Mouse (Mus musculus) MEL (cell line): ENCODE results near the gene Iqca. TPM values are rescaled to one million over a fixed set of nuclear protein-coding genes. Genes with fewer than 3 reads are reported as not detected.
A peak's percentile ranks its signal among the peaks of the same experiment; 100 is the strongest.

ENCODE experiments used
- DNase-seq: peaks from one replicate; pipeline ENCODE4 v3.0.0; 2011; ENCODE audit warnings: low read depth, low spot score
- H3K27ac ChIP-seq: 2 replicates; pipeline ENCODE4 v1.5.1; 2012; ENCODE audit warnings: low read depth, mild to moderate bottlenecking, control low read depth, low read length, moderate library complexity; ENCODE audit not compliant: control insufficient read depth
- H3K27me3 ChIP-seq, 2 experiments: fragments of 150-350 bp in 1 of 2; sonication (generic) in 1 of 2; 2 replicates each; pipeline ENCODE4 v1.6.1; 2012; ENCODE audit warnings: low read length in 2 of 2, mild to moderate bottlenecking in 2 of 2, improper control_type of control experiment in 1 of 2, moderate library complexity in 1 of 2; ENCODE audit not compliant: insufficient read depth in 2 of 2, control insufficient read depth in 1 of 2
- H3K36me3 ChIP-seq, 2 experiments: 2 replicates each; pipeline ENCODE4 v1.6.1; 2012 to 2014; ENCODE audit warnings: low read length in 2 of 2, improper control_type of control experiment in 1 of 2, inconsistent platforms in 1 of 2, mild to moderate bottlenecking in 1 of 2; ENCODE audit not compliant: insufficient read depth in 2 of 2, control insufficient read depth in 1 of 2
- H3K4me1 ChIP-seq, 2 experiments: fragments of 150-350 bp in 1 of 2; sonication (generic) in 1 of 2; 2 replicates each; pipeline ENCODE4 v1.6.1; 2012; ENCODE audit warnings: low read length in 2 of 2, improper control_type of control experiment in 1 of 2, mild to moderate bottlenecking in 1 of 2; ENCODE audit not compliant: insufficient read depth in 2 of 2, control insufficient read depth in 1 of 2
- H3K4me3 ChIP-seq, 2 experiments: fragments of 150-350 bp in 1 of 2; sonication (generic) in 1 of 2; 2 replicates each; pipeline ENCODE4 v1.5.1; 2012; ENCODE audit warnings: low read depth in 2 of 2, low read length in 2 of 2, mild to moderate bottlenecking in 2 of 2, moderate library complexity in 2 of 2, control low read depth in 1 of 2, improper control_type of control experiment in 1 of 2; ENCODE audit not compliant: control insufficient read depth in 1 of 2, insufficient read depth in 1 of 2
- H3K79me2 ChIP-seq: 2 replicates; pipeline ENCODE4 v1.6.1; 2012; ENCODE audit warnings: mild to moderate bottlenecking, low read length, moderate library complexity; ENCODE audit not compliant: control insufficient read depth, poor library complexity, insufficient read depth
- H3K9ac ChIP-seq: 2 replicates; pipeline ENCODE4 v1.6.1; 2012; ENCODE audit warnings: low read depth, mild to moderate bottlenecking, control low read depth, low read length, moderate library complexity; ENCODE audit not compliant: control insufficient read depth, poor library complexity, severe bottlenecking
- H3K9me3 ChIP-seq: fragments of 150-350 bp; sonication (generic); replicated peaks from 2 replicates; pipeline ENCODE4 v1.6.1; 2012; ENCODE audit warnings: mild to moderate bottlenecking, low read length, improper control_type of control experiment, moderate library complexity; ENCODE audit not compliant: insufficient read depth
- CHD1 ChIP-seq: IDR thresholded peaks from 2 replicates; pipeline ENCODE4 v1.6.1; 2012; ENCODE audit warnings: low read depth, mild to moderate bottlenecking, inconsistent platforms, low read length, improper control_type of control experiment
- E2F4 ChIP-seq: IDR thresholded peaks from 2 replicates; pipeline ENCODE4 v1.6.1; 2011; ENCODE audit warnings: low read depth, low read length, improper control_type of control experiment, borderline replicate concordance
- ELF1 ChIP-seq: IDR thresholded peaks from 2 replicates; pipeline ENCODE4 v1.6.1; 2014; ENCODE audit warnings: low read depth, mild to moderate bottlenecking, inconsistent platforms, low read length, improper control_type of control experiment, moderate library complexity
- EP300 ChIP-seq, 2 experiments: IDR thresholded peaks; 2 replicates each; pipeline ENCODE4 v1.6.1; 2011; ENCODE audit warnings: improper control_type of control experiment in 2 of 2, low read length in 2 of 2, low read depth in 1 of 2, mild to moderate bottlenecking in 1 of 2
- GABPA ChIP-seq: IDR thresholded peaks from 2 replicates; pipeline ENCODE4 v1.6.1; 2012; ENCODE audit warnings: low read depth, mild to moderate bottlenecking, inconsistent platforms, low read length, improper control_type of control experiment, moderate library complexity
- GATA1 ChIP-seq: IDR thresholded peaks from 2 replicates; pipeline ENCODE4 v1.6.1; 2011; ENCODE audit warnings: low read depth, low read length, improper control_type of control experiment
- HCFC1 ChIP-seq: IDR thresholded peaks from 2 replicates; pipeline ENCODE4 v1.6.1; 2012; ENCODE audit warnings: low read depth, mild to moderate bottlenecking, inconsistent platforms, low read length, improper control_type of control experiment, moderate library complexity
- KAT2A ChIP-seq: conservative IDR thresholded peaks from 2 replicates; pipeline ENCODE4 v1.6.1; 2012; ENCODE audit warnings: low read depth, low read length, improper control_type of control experiment, inconsistent platforms
- MAFK ChIP-seq: IDR thresholded peaks from 2 replicates; pipeline ENCODE4 v1.6.1; 2011; ENCODE audit warnings: low read depth, mild to moderate bottlenecking, low read length, improper control_type of control experiment, borderline replicate concordance
- MAX ChIP-seq: IDR thresholded peaks from 2 replicates; pipeline ENCODE4 v1.6.1; 2011; ENCODE audit warnings: low read length, improper control_type of control experiment
- MEF2A ChIP-seq: IDR thresholded peaks from 2 replicates; pipeline ENCODE4 v1.6.1; 2014; ENCODE audit warnings: low read depth, mild to moderate bottlenecking, inconsistent platforms, low read length, improper control_type of control experiment; ENCODE audit not compliant: poor library complexity, insufficient replicate concordance, severe bottlenecking; ENCODE audit errors: extremely low read depth
- MYB ChIP-seq: IDR thresholded peaks from 2 replicates; pipeline ENCODE4 v1.6.1; 2011; ENCODE audit warnings: mild to moderate bottlenecking, low read depth, low read length, improper control_type of control experiment
- MYC ChIP-seq: IDR thresholded peaks from 2 replicates; pipeline ENCODE4 v1.6.1; 2011; ENCODE audit warnings: low read depth, mild to moderate bottlenecking, low read length, improper control_type of control experiment, moderate library complexity
- NELFE ChIP-seq: IDR thresholded peaks from 2 replicates; pipeline ENCODE4 v1.6.1; 2011; ENCODE audit warnings: low read depth, low read length, improper control_type of control experiment
- NRF1 ChIP-seq: IDR thresholded peaks from 2 replicates; pipeline ENCODE4 v1.6.1; 2014; ENCODE audit warnings: low read depth, mild to moderate bottlenecking, inconsistent platforms, low read length, improper control_type of control experiment, moderate library complexity; ENCODE audit not compliant: poor library complexity, insufficient read depth, severe bottlenecking
- POLR2A ChIP-seq, 2 experiments: IDR thresholded peaks; 2 replicates each; pipeline ENCODE4 v1.6.1; 2011 to 2012; ENCODE audit warnings: low read length in 2 of 2, mild to moderate bottlenecking in 2 of 2, control low read depth in 1 of 2, improper control_type of control experiment in 1 of 2, low read depth in 1 of 2, moderate library complexity in 1 of 2; ENCODE audit not compliant: control insufficient read depth in 1 of 2, insufficient read depth in 1 of 2, poor library complexity in 1 of 2
- POLR2AphosphoS5 ChIP-seq: IDR thresholded peaks from 2 replicates; pipeline ENCODE4 v1.6.1; 2012; ENCODE audit warnings: low read depth, borderline replicate concordance, mild to moderate bottlenecking, inconsistent platforms, low read length, moderate library complexity, mixed read lengths
- RCOR1 ChIP-seq: IDR thresholded peaks from 2 replicates; pipeline ENCODE4 v1.6.1; 2012; ENCODE audit warnings: low read depth, mild to moderate bottlenecking, inconsistent platforms, low read length, improper control_type of control experiment
- SIN3A ChIP-seq: IDR thresholded peaks from 2 replicates; pipeline ENCODE4 v1.6.1; 2012; ENCODE audit warnings: low read length, improper control_type of control experiment, inconsistent platforms
- SMC3 ChIP-seq: IDR thresholded peaks from 2 replicates; pipeline ENCODE4 v1.6.1; 2011; ENCODE audit warnings: low read depth, low read length, improper control_type of control experiment
- TCF12 ChIP-seq: IDR thresholded peaks from 2 replicates; pipeline ENCODE4 v1.6.1; 2014; ENCODE audit warnings: low read depth, mild to moderate bottlenecking, inconsistent platforms, low read length, improper control_type of control experiment, moderate library complexity
- ZC3H11A ChIP-seq: IDR thresholded peaks from 2 replicates; pipeline ENCODE4 v1.6.1; 2012; ENCODE audit warnings: low read depth, mild to moderate bottlenecking, inconsistent platforms, low read length, improper control_type of control experiment
- ZMIZ1 ChIP-seq: IDR thresholded peaks from 2 replicates; pipeline ENCODE4 v1.6.1; 2012; ENCODE audit warnings: low read depth, mild to moderate bottlenecking, inconsistent platforms, low read length, improper control_type of control experiment, moderate library complexity
- polyA plus RNA-seq, 2 experiments: library from polyadenylated mRNA; stranded (reverse) in 1 of 2; unstranded in 1 of 2; fragments of >175 nt in 1 of 2; fragments of >200 nt in 1 of 2; gene quantifications; 2 replicates each; pipeline versions ENCODE4 v1.2.1 to v1.2.4; 2012; ENCODE audit warnings: low replicate concordance in 2 of 2, low read depth in 1 of 2; ENCODE audit not compliant: insufficient read length in 2 of 2, insufficient read depth in 1 of 2, missing spikeins in 1 of 2
- total RNA-seq: library from RNA; depleted of rRNA; stranded (reverse); fragments of 300-350 nt; gene quantifications from 2 replicates; pipeline ENCODE4 v1.2.3, GENCODE M21; 2012

Iqca gene
- total and polyA plus RNA-seq, 3 experiments = 0.39 TPM; not detected in 2

DNA sequence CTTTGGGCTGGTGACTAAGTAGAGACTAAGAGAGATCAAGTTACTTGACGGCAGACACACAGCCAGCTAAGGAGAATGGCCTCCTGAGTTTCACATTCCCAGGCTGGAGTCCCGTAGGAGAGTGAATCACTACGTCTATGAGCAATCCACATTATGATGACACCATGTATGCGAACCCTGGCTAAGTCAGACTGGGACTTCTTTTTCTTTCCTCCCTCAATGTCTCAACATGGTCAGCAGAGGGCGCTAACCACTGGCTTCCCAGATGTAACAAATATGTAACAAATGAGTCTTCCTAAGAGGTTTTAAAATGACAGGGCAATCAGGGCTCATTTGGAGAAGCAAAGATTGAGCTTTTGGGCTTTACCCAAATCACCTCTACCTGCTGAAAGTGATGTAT is 101.9 kb downstream of the Iqca start:
- Histone ChIP-seq H3K27me3 (no peaks in the 10 kb centered on the region), H3K4me1 (no peaks in the 10 kb centered on the region), H3K9me3 (no peaks in the 10 kb centered on the region), H3K4me3 (no peak overlapping the region), H3K36me3 (no peaks in the 10 kb centered on the region), H3K27ac (no peak overlapping the region), H3K9ac (no peak overlapping the region), H3K79me2 (no peaks in the 10 kb centered on the region)
- peak; percentile 2 for DNase-seq
- TF ChIP-seq ZC3H11A (no peak), TCF12 (no peak)

DNA sequence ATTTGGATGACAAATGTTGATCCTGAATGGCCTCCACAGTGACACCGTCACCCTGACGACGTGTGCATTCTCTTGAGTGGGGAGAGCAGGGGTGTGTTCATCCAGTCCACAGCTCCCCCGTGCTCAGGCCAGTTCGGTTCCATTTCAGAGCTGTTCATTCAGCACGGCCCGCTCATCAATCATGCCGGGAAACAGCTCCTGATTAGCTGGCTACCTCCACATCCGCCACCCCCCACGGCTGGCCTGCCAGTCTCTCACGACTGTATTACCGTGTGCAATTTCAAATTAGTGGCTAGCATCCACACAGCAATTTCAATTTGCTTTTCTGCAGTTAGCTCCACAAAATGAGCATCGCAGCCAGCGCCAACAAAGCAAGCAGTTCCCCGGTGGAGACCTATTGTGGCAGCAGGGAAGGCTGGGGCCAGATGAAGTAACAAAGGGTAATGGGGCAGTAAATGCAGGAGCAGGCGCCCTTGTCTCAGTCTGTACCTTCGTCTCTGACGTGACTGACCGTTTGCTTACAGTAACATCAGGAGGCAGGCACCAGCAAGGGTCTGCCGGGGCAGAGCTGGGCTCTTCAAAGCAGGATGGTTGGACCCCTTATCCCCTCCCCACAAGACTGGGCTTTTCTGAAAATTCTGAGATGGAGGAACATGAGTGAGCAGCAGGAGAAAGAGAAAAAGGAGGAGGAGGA is 103.0 kb downstream of the Iqca start:
- Histone ChIP-seq H3K4me1 (no peaks in the 10 kb centered on the region), H3K27ac (no peak overlapping the region), H3K9ac (no peak overlapping the region), H3K79me2 (no peaks in the 10 kb centered on the region), H3K27me3 (no peaks in the 10 kb centered on the region), H3K4me3 (no peak overlapping the region), H3K9me3 (no peaks in the 10 kb centered on the region), H3K36me3 (no peaks in the 10 kb centered on the region)
- no peak for DNase-seq
- no peak for TF ChIP-seq RCOR1
- no peak for TF ChIP-seq GATA1
- no peak for TF ChIP-seq GABPA
- TF ChIP-seq MAFK = no peak
- no peak for TF ChIP-seq POLR2AphosphoS5
- no peak for TF ChIP-seq TCF12
- no peak for TF ChIP-seq NELFE
- TF ChIP-seq NRF1 = no peak
- TF ChIP-seq ELF1 = no peak
- TF ChIP-seq MYC = no peak
- TF ChIP-seq ZMIZ1 = no peak

DNA sequence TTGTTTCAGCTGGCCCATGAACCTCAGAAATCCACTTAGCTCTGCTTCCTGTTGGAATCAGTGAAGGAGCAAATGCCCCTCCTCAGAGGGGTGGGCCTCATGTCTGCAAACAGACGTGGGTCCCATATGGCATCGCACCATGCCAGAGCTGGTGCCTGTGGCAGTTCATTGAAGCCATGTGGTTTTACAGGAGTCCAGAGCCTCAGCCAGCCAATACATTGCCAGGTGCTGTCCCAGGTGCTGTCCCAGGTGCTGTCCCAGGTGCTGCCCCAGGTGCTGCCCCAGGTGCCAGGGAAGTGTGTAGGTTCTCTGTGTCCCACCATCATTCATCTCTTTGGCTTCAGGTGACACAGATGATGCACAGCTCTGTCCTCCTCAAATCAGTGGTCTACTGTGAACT is 124.9 kb downstream of the Iqca start:
- no peaks in the 10 kb centered on the region for H3K4me1 ChIP-seq
- no peaks in the 10 kb centered on the region for H3K36me3 ChIP-seq
- H3K9ac ChIP-seq = no peak overlapping the region
- no peak overlapping the region for H3K4me3 ChIP-seq
- no peak for DNase-seq
- TF ChIP-seq MEF2A (no peak), CHD1 (no peak), SMC3 (no peak), ELF1 (no peak), KAT2A (no peak), GABPA (no peak), HCFC1 (no peak), E2F4 (no peak), MAFK (no peak), TCF12 (no peak), POLR2A (IDR thresholded peaks at IDR 0.05; ENCODE audit: control insufficient read depth in 1 of 2, insufficient read depth in 1 of 2, low read depth in 1 of 2, low read length in 2 of 2, poor library complexity in 1 of 2) (no peak), MAX (no peak), ZMIZ1 (no peak), EP300 (IDR thresholded peaks at IDR 0.05; ENCODE audit: low read depth in 1 of 2, low read length in 2 of 2) (no peak), GATA1 (no peak), ZC3H11A (no peak), MYB (no peak), POLR2AphosphoS5 (no peak), SIN3A (no peak)
- H3K27ac ChIP-seq = no peak overlapping the region
- no peaks in the 10 kb centered on the region for H3K27me3 ChIP-seq
- H3K79me2 ChIP-seq = no peaks in the 10 kb centered on the region
- H3K9me3 ChIP-seq = no peaks in the 10 kb centered on the region
